Mouse (Mus musculus) CH12.LX (cell line): ENCODE data around the gene Irf5. TPM values are rescaled to one million over a fixed set of nuclear protein-coding genes. Genes with fewer than 3 reads are reported as not detected.

Experiments
- DNase-seq: peaks from one replicate; pipeline ENCODE4 v3.0.0-alpha.2; 2013; ENCODE audit errors: extremely low read depth
- H3K27ac ChIP-seq: 2 replicates; pipeline ENCODE4 v1.5.1; 2012; ENCODE audit warnings: low read depth, mild to moderate bottlenecking, control low read depth, moderate library complexity; ENCODE audit not compliant: insufficient read depth
- H3K27me3 ChIP-seq: replicated peaks from 2 replicates; pipeline ENCODE3; 2012; ENCODE audit warnings: inconsistent platforms
- H3K36me3 ChIP-seq, 2 experiments: replicated peaks in 1 of 2; 2 replicates each; pipeline versions ENCODE3 to v1.6.1; 2012; ENCODE audit warnings: inconsistent platforms in 1 of 2, low read length in 1 of 2, mild to moderate bottlenecking in 1 of 2, mixed read lengths in 1 of 2, moderate library complexity in 1 of 2; ENCODE audit not compliant: control insufficient read depth in 1 of 2, insufficient read depth in 1 of 2
- H3K4me1 ChIP-seq, 2 experiments: 2 replicates each; pipeline ENCODE4 v1.6.1; 2012; ENCODE audit warnings: inconsistent platforms in 1 of 2, moderate library complexity in 1 of 2; ENCODE audit not compliant: insufficient read depth in 2 of 2, control insufficient read depth in 1 of 2
- H3K4me2 ChIP-seq: 2 replicates; pipeline ENCODE4 v1.6.1; 2012; ENCODE audit warnings: low read depth, mild to moderate bottlenecking, control low read depth; ENCODE audit not compliant: poor library complexity, insufficient read depth, severe bottlenecking
- H3K4me3 ChIP-seq, 3 experiments: fragments of 150-350 bp in 1 of 3; sonication (generic) in 1 of 3; replicated peaks in 1 of 3; 2 replicates each; pipeline versions ENCODE3 to v1.5.1; 2011 to 2012; ENCODE audit warnings: low read depth in 2 of 3, low read length in 2 of 3, mild to moderate bottlenecking in 2 of 3, moderate library complexity in 2 of 3, control low read depth in 1 of 3, improper control_type of control experiment in 1 of 3, inconsistent platforms in 1 of 3, mixed read lengths in 1 of 3; ENCODE audit not compliant: poor library complexity in 1 of 3
- H3K79me2 ChIP-seq: replicated peaks from 2 replicates; pipeline ENCODE4 v1.6.1; 2012; ENCODE audit warnings: mild to moderate bottlenecking, moderate library complexity; ENCODE audit not compliant: control insufficient read depth, poor library complexity, insufficient read depth, severe bottlenecking; ENCODE audit errors: extremely low read depth
- H3K9ac ChIP-seq: 2 replicates; pipeline ENCODE4 v1.6.1; 2012; ENCODE audit warnings: low read depth, mild to moderate bottlenecking, control low read depth, moderate library complexity; ENCODE audit not compliant: insufficient read depth
- H3K9me3 ChIP-seq: replicated peaks from 2 replicates; pipeline ENCODE3; 2012; ENCODE audit warnings: low read length, inconsistent platforms, mixed read lengths
- BHLHE40 ChIP-seq: IDR thresholded peaks from 2 replicates; pipeline ENCODE4 v1.6.1; 2011; ENCODE audit warnings: mild to moderate bottlenecking, low read depth, low read length, improper control_type of control experiment
- CHD1 ChIP-seq: IDR thresholded peaks from 2 replicates; pipeline ENCODE4 v1.6.1; 2012; ENCODE audit warnings: low read depth, low read length, improper control_type of control experiment, inconsistent platforms
- CHD2 ChIP-seq: IDR thresholded peaks from 2 replicates; pipeline ENCODE4 v1.6.1; 2011; ENCODE audit warnings: low read length, improper control_type of control experiment
- CTCF ChIP-seq, 2 experiments: IDR thresholded peaks in 1 of 2; conservative IDR thresholded peaks in 1 of 2; 2 replicates each; pipeline ENCODE4 v1.5.1; 2011 to 2012; ENCODE audit warnings: low read depth in 2 of 2, low read length in 2 of 2, improper control_type of control experiment in 1 of 2, inconsistent platforms in 1 of 2, mild to moderate bottlenecking in 1 of 2, moderate library complexity in 1 of 2
- E2F4 ChIP-seq: IDR thresholded peaks from 2 replicates; pipeline ENCODE4 v1.6.1; 2011; ENCODE audit warnings: low read depth, low read length, improper control_type of control experiment; ENCODE audit not compliant: insufficient replicate concordance
- ETS1 ChIP-seq: conservative IDR thresholded peaks from 2 replicates; pipeline ENCODE4 v1.6.1; 2012; ENCODE audit warnings: low read depth, mild to moderate bottlenecking, inconsistent platforms, low read length, improper control_type of control experiment, moderate library complexity
- GABPA ChIP-seq: IDR thresholded peaks from 2 replicates; pipeline ENCODE4 v1.6.1; 2012; ENCODE audit warnings: low read depth, low read length, improper control_type of control experiment, inconsistent platforms; ENCODE audit not compliant: insufficient replicate concordance
- HCFC1 ChIP-seq: IDR thresholded peaks from 2 replicates; pipeline ENCODE4 v1.6.1; 2012; ENCODE audit warnings: low read depth, mild to moderate bottlenecking, inconsistent platforms, low read length, improper control_type of control experiment
- IRF4 ChIP-seq: IDR thresholded peaks from 2 replicates; pipeline ENCODE4 v1.6.1; 2014; ENCODE audit warnings: low read depth, mild to moderate bottlenecking, inconsistent platforms, low read length, improper control_type of control experiment
- JUND ChIP-seq: conservative IDR thresholded peaks from 2 replicates; pipeline ENCODE4 v1.6.1; 2011; ENCODE audit warnings: low read depth, low read length, improper control_type of control experiment
- MAFK ChIP-seq: IDR thresholded peaks from 2 replicates; pipeline ENCODE4 v1.6.1; 2011; ENCODE audit warnings: low read length, improper control_type of control experiment; ENCODE audit not compliant: insufficient replicate concordance
- MAX ChIP-seq: IDR thresholded peaks from 2 replicates; pipeline ENCODE4 v1.6.1; 2011; ENCODE audit warnings: low read length, improper control_type of control experiment
- MAZ ChIP-seq: IDR thresholded peaks from 2 replicates; pipeline ENCODE4 v1.6.1; 2012; ENCODE audit warnings: low read depth, mild to moderate bottlenecking, inconsistent platforms, low read length, improper control_type of control experiment, moderate library complexity
- MEF2A ChIP-seq: IDR thresholded peaks from 2 replicates; pipeline ENCODE4 v1.6.1; 2014; ENCODE audit warnings: low read depth, mild to moderate bottlenecking, inconsistent platforms, low read length, improper control_type of control experiment, borderline replicate concordance
- MXI1 ChIP-seq: IDR thresholded peaks from 2 replicates; pipeline ENCODE4 v1.6.1; 2011; ENCODE audit warnings: mild to moderate bottlenecking, low read depth, low read length, improper control_type of control experiment
- MYC ChIP-seq: IDR thresholded peaks from 2 replicates; pipeline ENCODE4 v1.6.1; 2011; ENCODE audit warnings: low read depth, mild to moderate bottlenecking, improper control_type of control experiment, low read length
- NELFE ChIP-seq: IDR thresholded peaks from 2 replicates; pipeline ENCODE4 v1.6.1; 2011; ENCODE audit warnings: low read depth, low read length, improper control_type of control experiment
- NRF1 ChIP-seq: IDR thresholded peaks from 2 replicates; pipeline ENCODE4 v1.6.1; 2014; ENCODE audit warnings: low read depth, mild to moderate bottlenecking, inconsistent platforms, low read length, improper control_type of control experiment, moderate library complexity
- PAX5 ChIP-seq: IDR thresholded peaks from 2 replicates; pipeline ENCODE4 v1.6.1; 2012; ENCODE audit warnings: low read length, inconsistent platforms, mixed read lengths
- POLR2A ChIP-seq: IDR thresholded peaks from 2 replicates; pipeline ENCODE4 v1.6.1; 2011; ENCODE audit warnings: low read depth, mild to moderate bottlenecking, improper control_type of control experiment, low read length
- POLR2AphosphoS2 ChIP-seq: IDR thresholded peaks from 2 replicates; pipeline ENCODE4 v1.6.1; 2011; ENCODE audit warnings: low read depth, low read length, improper control_type of control experiment
- RAD21 ChIP-seq: IDR thresholded peaks from 2 replicates; pipeline ENCODE4 v1.6.1; 2011; ENCODE audit warnings: low read depth, mild to moderate bottlenecking, low read length, improper control_type of control experiment, moderate library complexity
- RCOR1 ChIP-seq: conservative IDR thresholded peaks from 2 replicates; pipeline ENCODE4 v1.6.1; 2012; ENCODE audit warnings: low read depth, mild to moderate bottlenecking, inconsistent platforms, low read length, improper control_type of control experiment
- SIN3A ChIP-seq: IDR thresholded peaks from 2 replicates; pipeline ENCODE4 v1.6.1; 2012; ENCODE audit warnings: low read length, improper control_type of control experiment, inconsistent platforms
- SMC3 ChIP-seq: IDR thresholded peaks from 2 replicates; pipeline ENCODE4 v1.6.1; 2011; ENCODE audit warnings: low read depth, low read length, improper control_type of control experiment
- TBP ChIP-seq: conservative IDR thresholded peaks from 2 replicates; pipeline ENCODE4 v1.6.1; 2011; ENCODE audit warnings: low read depth, low read length, improper control_type of control experiment
- UBTF ChIP-seq: IDR thresholded peaks from 2 replicates; pipeline ENCODE4 v1.6.1; 2012; ENCODE audit warnings: low read depth, mild to moderate bottlenecking, inconsistent platforms, low read length, improper control_type of control experiment, moderate library complexity
- USF1 ChIP-seq: IDR thresholded peaks from 2 replicates; pipeline ENCODE4 v1.6.1; 2014; ENCODE audit warnings: low read depth, mild to moderate bottlenecking, inconsistent platforms, low read length, improper control_type of control experiment
- USF2 ChIP-seq: conservative IDR thresholded peaks from 2 replicates; pipeline ENCODE4 v1.6.1; 2011; ENCODE audit warnings: low read depth, low read length, improper control_type of control experiment
- ZKSCAN1 ChIP-seq: IDR thresholded peaks from 2 replicates; pipeline ENCODE4 v1.6.1; 2012; ENCODE audit warnings: low read depth, inconsistent platforms, low read length, improper control_type of control experiment, borderline replicate concordance
- ZNF384 ChIP-seq: IDR thresholded peaks from 2 replicates; pipeline ENCODE4 v1.6.1; 2012; ENCODE audit warnings: low read depth, low read length, improper control_type of control experiment, inconsistent platforms
- dilution Hi-C: fragments of 300-500 bp; cut with MboI; formaldehyde crosslinking; loops from 2 replicates; pipeline ENCODE4 v1.14.3; 2020; ENCODE audit warnings: low sequenced_read_pairs; ENCODE audit not compliant: extremely low pct_unique_long_range_greater_than_20kb, extremely low pct_ligation_motif_present
- in situ Hi-C: fragments of 300-500 bp; cut with MboI; formaldehyde crosslinking; loops from 3 replicates; pipeline ENCODE4 v1.14.3; 2019; ENCODE audit warnings: low sequenced_read_pairs, low pct_ligation_motif_present, low pct_unique_long_range_greater_than_20kb, mixed read lengths
- polyA plus RNA-seq: library from polyadenylated mRNA; unstranded; fragments of >175 nt; gene quantifications from 2 replicates; pipeline ENCODE4 v1.2.1, GENCODE M21; 2012; ENCODE audit warnings: low read depth; ENCODE audit not compliant: insufficient read length
- total RNA-seq, 2 experiments: library from RNA; depleted of rRNA; stranded (reverse); fragments of 300-350 nt in 1 of 2; fragments of >200 nt in 1 of 2; gene quantifications; 2 replicates each; pipeline ENCODE4 v1.2.3; 2012 to 2014

Gene Irf5
- total and polyA plus RNA-seq, 3 experiments: 134 to 158 (median 144) TPM

DNA sequence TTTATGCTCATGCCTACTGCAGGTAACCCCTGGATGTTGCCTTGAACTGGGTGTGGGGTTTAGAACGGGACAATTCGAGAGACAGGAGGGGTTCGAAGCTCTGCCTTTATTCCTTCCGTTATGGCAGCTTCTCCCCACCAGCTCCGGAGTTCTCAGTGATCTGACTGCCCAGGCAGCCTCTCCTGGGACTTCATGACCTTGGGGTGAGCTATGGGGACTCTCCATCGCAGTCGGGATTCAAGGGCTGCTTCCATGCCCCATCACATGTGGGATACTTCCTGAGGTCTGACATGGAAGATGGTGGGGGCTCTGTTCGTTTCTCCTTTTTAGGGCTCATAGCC, 1.7 kb downstream of the Irf5 start:
- Histone ChIP-seq H3K27me3 (no peaks in the 10 kb centered on the region), H3K36me3 (peaks cover 12 to 21% of the 10 kb centered on the region in 2 experiments), H3K4me3 (peak overlapping the region; percentile 82 to 90 (median 88)), H3K9ac (peak overlapping the region; percentile 96), H3K27ac (peak overlapping the region; percentile 98), H3K9me3 (no peaks in the 10 kb centered on the region), H3K79me2 (peaks cover 46% of the 10 kb centered on the region), H3K4me2 (peak overlapping the region; percentile 99), H3K4me1 (peaks cover 12 to 66% of the 10 kb centered on the region in 2 experiments)
- no peak for TF ChIP-seq MYC
- no peak for TF ChIP-seq MEF2A
- TF ChIP-seq RCOR1: no peak
- no peak for TF ChIP-seq SMC3
- TF ChIP-seq SIN3A: 0 out of 2 replicates have a peak, but pooled peaks have one; percentile 53
- dilution Hi-C loops (no loop called here), in situ Hi-C loops (no loop called here)
- no peak for DNase-seq

GRCm38 (mm10) chr6:29528561-29529443, 2.4 kb downstream of the Irf5 start:
- peaks cover 6 to 66% of the 10 kb centered on the region in 2 experiments for H3K4me1 ChIP-seq
- H3K36me3 ChIP-seq: peaks cover 19 to 28% of the 10 kb centered on the region in 2 experiments
- H3K4me3 ChIP-seq: peak overlapping the region; percentile 82 to 90 (median 88)
- H3K4me2 ChIP-seq: peak overlapping the region; percentile 99
- H3K9ac ChIP-seq: peak overlapping the region; percentile 96
- no peaks in the 10 kb centered on the region for H3K27me3 ChIP-seq
- H3K79me2 ChIP-seq: peaks cover 47% of the 10 kb centered on the region
- dilution Hi-C loops: no loop called here
- in situ Hi-C loops: no loop called here
- peak overlapping the region; percentile 98 for H3K27ac ChIP-seq
- H3K9me3 ChIP-seq: no peaks in the 10 kb centered on the region
- peak; percentile 91 for DNase-seq
- TF ChIP-seq JUND (no peak), PAX5 (no peak), USF2 (no peak), ZKSCAN1 (no peak), POLR2AphosphoS2 (0 out of 2 replicates have a peak, but pooled peaks have one; percentile 10), RCOR1 (peak; percentile 84), POLR2A (peak; percentile 74), USF1 (no peak), SIN3A (peak; percentile 63; the same call in 1 of the 2 replicates), E2F4 (no peak), NELFE (0 out of 2 replicates have a peak, but pooled peaks have one; percentile 62), MEF2A (peak; percentile 87), MXI1 (peak; percentile 59; the same call in 1 of the 2 replicates), IRF4 (peak; percentile 97), MAFK (no peak), MAZ (no peak; the same call in 1 of the 2 replicates), CHD2 (peak; percentile 92), ZNF384 (no peak), GABPA (no peak), NRF1 (no peak), TBP (peak; percentile 79), BHLHE40 (peak; percentile 62), RAD21 (no peak; the same call in 1 of the 2 replicates), CHD1 (peak; percentile 71; the same call in 1 of the 2 replicates), ETS1 (peak; percentile 70), UBTF (no peak), MAX (no peak; the same call in 1 of the 2 replicates), CTCF (conservative IDR thresholded peaks at IDR 0.05 in 1 of 2, IDR thresholded peaks at IDR 0.05 in 1 of 2; ENCODE audit: low read depth in 2 of 2, low read length in 2 of 2) (no peak), SMC3 (no peak), HCFC1 (peak; percentile 36; the same call in 1 of the 2 replicates)
